Mouse (Mus musculus): ENCODE results near the gene Fsd1l. TPM values are rescaled to one million over a fixed set of nuclear protein-coding genes. Genes with fewer than 3 reads are reported as not detected.

Gene Fsd1l
- total and polyA plus RNA-seq, 2 experiments = 0.05 to 0.74 TPM

DNA sequence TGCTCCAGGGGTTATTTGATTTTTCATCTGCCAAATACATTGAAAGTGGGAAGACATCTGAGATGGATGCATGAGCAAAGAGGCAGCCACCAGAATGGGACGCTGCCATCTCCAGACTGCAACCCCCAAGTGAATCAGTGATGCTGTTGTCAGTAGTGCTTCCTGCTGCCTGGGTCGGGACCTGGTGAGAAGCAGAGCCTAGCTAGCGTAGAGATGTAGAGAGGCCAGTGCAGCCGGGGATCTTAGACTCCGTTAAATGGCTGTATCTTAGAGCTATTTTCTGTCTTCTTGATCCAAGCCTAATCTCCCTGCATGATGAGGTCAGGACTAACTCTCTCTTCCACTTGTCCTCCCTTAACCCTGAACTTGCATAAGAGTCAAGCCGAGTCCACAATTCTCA, 11.2 kb upstream of the Fsd1l start:
- no peak overlapping the region for H3K9ac ChIP-seq (ENCODE audit: low read depth, low read length)
- H3K27me3 ChIP-seq (ENCODE audit: control insufficient read depth, insufficient read depth, low read length) = no peaks in the 10 kb centered on the region
- 82% methylated on average over 6 of the region's 6 CpGs for WGBS
- no peaks in the 10 kb centered on the region for H3K36me3 ChIP-seq (ENCODE audit: control insufficient read depth, insufficient read depth, low read length)
- no peak overlapping the region for H3K4me3 ChIP-seq (ENCODE audit: insufficient read depth, low read depth, low read length)
- H3K4me1 ChIP-seq (ENCODE audit: control insufficient read depth, insufficient read depth, low read length) = no peaks in the 10 kb centered on the region
- H3K79me2 ChIP-seq (ENCODE audit: control insufficient read depth, insufficient read depth, low read length) = no peaks in the 10 kb centered on the region
- TF ChIP-seq POLR2A (IDR thresholded peaks at IDR 0.05; ENCODE audit: extremely low read depth, insufficient read depth, low read length) = no peak
- no peak for TF ChIP-seq CTCF (IDR thresholded peaks at IDR 0.05; ENCODE audit: low read depth, low read length)
- no peak for DNase-seq (ENCODE audit: extremely low read depth, low read depth, low spot score)
- H3K27ac ChIP-seq (replicated peaks; ENCODE audit: insufficient read depth, low read depth, low read length) = no peak overlapping the region

DNA sequence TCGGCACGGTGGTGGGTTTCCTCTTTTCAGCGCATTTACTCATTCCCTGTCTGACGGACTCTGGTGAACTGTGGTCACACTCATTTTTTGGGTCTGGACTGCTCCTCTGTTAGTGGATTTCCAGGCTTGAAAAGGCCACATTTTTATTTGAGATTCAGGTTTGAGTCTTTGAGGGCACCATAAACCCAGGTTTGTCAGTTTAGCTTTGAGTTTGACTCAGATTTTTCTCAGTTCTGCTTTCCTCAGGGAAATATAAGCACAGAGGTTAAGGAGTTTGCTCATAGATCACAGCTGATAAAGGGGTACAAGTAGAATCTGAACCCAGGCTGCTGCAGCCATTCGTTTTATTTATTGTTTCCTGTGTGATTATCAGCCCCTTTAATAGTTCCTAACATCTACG, 10.2 kb upstream of the Fsd1l start:
- H3K79me2 ChIP-seq (ENCODE audit: control insufficient read depth, insufficient read depth, low read length) = no peaks in the 10 kb centered on the region
- WGBS = 85% methylated on average over 6 of the region's 6 CpGs
- TF ChIP-seq POLR2A (IDR thresholded peaks at IDR 0.05; ENCODE audit: extremely low read depth, insufficient read depth, low read length) = no peak
- TF ChIP-seq CTCF (IDR thresholded peaks at IDR 0.05; ENCODE audit: low read depth, low read length) = no peak
- H3K36me3 ChIP-seq (ENCODE audit: control insufficient read depth, insufficient read depth, low read length) = no peaks in the 10 kb centered on the region
- H3K27ac ChIP-seq (replicated peaks; ENCODE audit: insufficient read depth, low read depth, low read length) = no peak overlapping the region
- H3K4me1 ChIP-seq (ENCODE audit: control insufficient read depth, insufficient read depth, low read length) = no peaks in the 10 kb centered on the region
- no peak overlapping the region for H3K4me3 ChIP-seq (ENCODE audit: insufficient read depth, low read depth, low read length)
- no peaks in the 10 kb centered on the region for H3K27me3 ChIP-seq (ENCODE audit: control insufficient read depth, insufficient read depth, low read length)
- no peak for DNase-seq (ENCODE audit: extremely low read depth, low read depth, low spot score)
- H3K9ac ChIP-seq (ENCODE audit: low read depth, low read length) = no peak overlapping the region

DNA sequence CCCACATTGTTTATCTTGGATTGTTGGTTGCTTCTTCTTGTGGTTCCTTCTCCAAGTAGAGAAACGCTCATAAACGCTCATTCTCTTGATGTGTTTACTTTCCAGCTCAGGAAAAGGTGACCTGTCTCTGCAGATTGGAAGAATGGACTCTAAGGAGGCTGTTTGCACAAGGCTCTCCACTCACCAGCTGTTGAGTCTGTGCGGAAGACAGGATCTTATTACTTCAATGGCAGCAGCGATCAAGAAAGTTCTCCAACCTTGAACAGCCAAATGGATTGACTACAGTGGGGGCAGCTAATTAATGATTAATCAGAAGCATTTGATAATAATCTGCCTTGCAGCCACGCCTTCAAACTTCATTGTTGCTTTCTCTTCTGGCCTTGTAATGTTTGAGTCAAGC, 9.8 kb upstream of the Fsd1l start:
- Histone ChIP-seq H3K4me1 (ENCODE audit: control insufficient read depth, insufficient read depth, low read length) (no peaks in the 10 kb centered on the region), H3K27me3 (ENCODE audit: control insufficient read depth, insufficient read depth, low read length) (no peaks in the 10 kb centered on the region), H3K4me3 (ENCODE audit: insufficient read depth, low read depth, low read length) (no peak overlapping the region), H3K27ac (replicated peaks; ENCODE audit: insufficient read depth, low read depth, low read length) (no peak overlapping the region), H3K79me2 (ENCODE audit: control insufficient read depth, insufficient read depth, low read length) (no peaks in the 10 kb centered on the region), H3K9ac (ENCODE audit: low read depth, low read length) (no peak overlapping the region), H3K36me3 (ENCODE audit: control insufficient read depth, insufficient read depth, low read length) (no peaks in the 10 kb centered on the region)
- DNase-seq (ENCODE audit: extremely low read depth, low read depth, low spot score) = no peak
- TF ChIP-seq POLR2A (IDR thresholded peaks at IDR 0.05; ENCODE audit: extremely low read depth, insufficient read depth, low read length) = no peak
- no peak for TF ChIP-seq CTCF (IDR thresholded peaks at IDR 0.05; ENCODE audit: low read depth, low read length)
- 40% methylated on average over 5 of the region's 5 CpGs for WGBS

DNA sequence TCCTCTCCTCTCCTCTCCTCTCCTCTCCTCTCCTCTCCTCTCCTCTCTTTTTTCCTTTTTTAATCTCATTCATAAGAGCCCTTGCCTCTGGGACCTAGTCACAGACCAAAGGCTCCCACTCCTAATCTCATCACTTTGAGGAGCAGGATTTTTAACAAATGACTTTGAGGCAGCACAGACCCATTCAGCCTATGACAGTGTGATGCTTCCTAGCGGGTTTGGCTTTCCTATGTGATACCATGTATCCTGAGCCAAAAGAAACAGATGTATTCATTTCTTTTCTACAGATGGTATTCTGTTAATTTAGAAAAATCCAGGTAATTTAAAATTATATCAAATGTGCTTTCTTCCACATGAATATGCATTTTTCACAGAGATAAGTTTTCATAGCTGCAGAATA, 7.6 kb upstream of the Fsd1l start:
- Histone ChIP-seq H3K9ac (ENCODE audit: low read depth, low read length) (no peak overlapping the region), H3K79me2 (ENCODE audit: control insufficient read depth, insufficient read depth, low read length) (no peaks in the 10 kb centered on the region), H3K27ac (replicated peaks; ENCODE audit: insufficient read depth, low read depth, low read length) (no peak overlapping the region), H3K36me3 (ENCODE audit: control insufficient read depth, insufficient read depth, low read length) (no peaks in the 10 kb centered on the region), H3K4me3 (ENCODE audit: insufficient read depth, low read depth, low read length) (no peak overlapping the region), H3K27me3 (ENCODE audit: control insufficient read depth, insufficient read depth, low read length) (no peaks in the 10 kb centered on the region), H3K4me1 (ENCODE audit: control insufficient read depth, insufficient read depth, low read length) (no peaks in the 10 kb centered on the region)
- TF ChIP-seq CTCF (IDR thresholded peaks at IDR 0.05; ENCODE audit: low read depth, low read length) (no peak), POLR2A (IDR thresholded peaks at IDR 0.05; ENCODE audit: extremely low read depth, insufficient read depth, low read length) (no peak)
- DNase-seq (ENCODE audit: extremely low read depth, low read depth, low spot score) = no peak
- 97% methylated on average over 1 of the region's 1 CpGs for WGBS

DNA sequence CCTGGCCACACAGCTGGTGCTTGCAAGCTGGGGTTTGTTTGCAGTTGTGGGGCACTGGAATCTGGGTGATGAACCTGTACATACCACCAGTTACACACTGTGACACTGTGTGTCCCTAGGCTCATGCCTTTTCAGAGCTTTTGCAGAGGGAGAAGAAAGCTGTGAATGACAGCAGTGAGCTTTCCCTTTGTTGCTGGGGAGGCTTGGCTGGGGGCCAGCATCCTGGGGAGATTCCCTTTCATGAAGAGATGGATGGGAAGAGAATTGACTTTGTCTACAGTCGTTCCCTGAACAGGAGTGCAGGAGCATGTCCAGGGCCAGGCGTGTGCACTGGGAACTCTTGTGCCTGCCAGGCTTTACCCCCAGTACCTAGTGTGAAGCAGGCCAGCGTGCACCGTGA, 6.5 kb upstream of the Fsd1l start:
- Histone ChIP-seq H3K27me3 (ENCODE audit: control insufficient read depth, insufficient read depth, low read length) (no peaks in the 10 kb centered on the region), H3K4me1 (ENCODE audit: control insufficient read depth, insufficient read depth, low read length) (no peaks in the 10 kb centered on the region), H3K36me3 (ENCODE audit: control insufficient read depth, insufficient read depth, low read length) (no peaks in the 10 kb centered on the region), H3K79me2 (ENCODE audit: control insufficient read depth, insufficient read depth, low read length) (no peaks in the 10 kb centered on the region), H3K9ac (ENCODE audit: low read depth, low read length) (no peak overlapping the region), H3K27ac (replicated peaks; ENCODE audit: insufficient read depth, low read depth, low read length) (no peak overlapping the region), H3K4me3 (ENCODE audit: insufficient read depth, low read depth, low read length) (no peak overlapping the region)
- no peak for DNase-seq (ENCODE audit: extremely low read depth, low read depth, low spot score)
- WGBS = 71% methylated on average over 4 of the region's 4 CpGs
- TF ChIP-seq CTCF (IDR thresholded peaks at IDR 0.05; ENCODE audit: low read depth, low read length) = no peak
- no peak for TF ChIP-seq POLR2A (IDR thresholded peaks at IDR 0.05; ENCODE audit: extremely low read depth, insufficient read depth, low read length)

DNA sequence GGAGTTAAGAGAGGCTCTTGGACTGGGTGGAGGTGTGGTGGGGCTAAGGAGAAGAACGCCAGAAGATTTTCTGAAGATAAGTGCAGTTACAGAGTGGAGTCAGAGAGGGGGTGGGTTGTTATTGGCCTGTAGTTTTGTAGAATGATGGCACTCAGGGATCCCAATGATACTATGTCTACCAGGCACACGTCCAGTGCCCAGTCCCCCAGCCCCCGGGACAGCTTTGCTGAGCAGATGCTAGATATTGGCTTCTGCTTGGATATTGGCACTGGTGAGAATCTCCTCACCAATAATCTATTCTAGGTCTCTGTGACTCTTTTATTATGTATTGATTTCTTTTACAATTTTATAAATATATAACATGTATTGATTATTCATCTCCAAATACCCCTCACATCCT, 6.0 kb upstream of the Fsd1l start:
- Histone ChIP-seq H3K4me3 (ENCODE audit: insufficient read depth, low read depth, low read length) (no peak overlapping the region), H3K27me3 (ENCODE audit: control insufficient read depth, insufficient read depth, low read length) (no peaks in the 10 kb centered on the region), H3K79me2 (ENCODE audit: control insufficient read depth, insufficient read depth, low read length) (no peaks in the 10 kb centered on the region), H3K4me1 (ENCODE audit: control insufficient read depth, insufficient read depth, low read length) (no peaks in the 10 kb centered on the region), H3K36me3 (ENCODE audit: control insufficient read depth, insufficient read depth, low read length) (no peaks in the 10 kb centered on the region), H3K9ac (ENCODE audit: low read depth, low read length) (no peak overlapping the region), H3K27ac (replicated peaks; ENCODE audit: insufficient read depth, low read depth, low read length) (no peak overlapping the region)
- DNase-seq (ENCODE audit: extremely low read depth, low read depth, low spot score) = no peak
- WGBS = 87% methylated on average over 3 of the region's 3 CpGs
- no peak for TF ChIP-seq CTCF (IDR thresholded peaks at IDR 0.05; ENCODE audit: low read depth, low read length)
- no peak for TF ChIP-seq POLR2A (IDR thresholded peaks at IDR 0.05; ENCODE audit: extremely low read depth, insufficient read depth, low read length)

All from liver, adult 2 months (tissue).